Mouse (Mus musculus) neural tube, embryonic 12.5 days (tissue): ENCODE results near the gene Usp34. TPM values are rescaled to one million over a fixed set of nuclear protein-coding genes. Genes with fewer than 3 reads are reported as not detected.
"Not testable (repeated sequence)": the region's sequence is repeated elsewhere in the genome, so short reads cannot be mapped to it uniquely, and the experiment has no call there.

Experiments
- ATAC-seq: fragments of 200-750 bp; cut with Nextera tagmentation; 2 replicates; pipeline ENCODE4 v1.8.0; 2017; ENCODE audit warnings: low read depth, mild to moderate bottlenecking, moderate TSS enrichment, moderate library complexity; ENCODE audit not compliant: low FRiP score
- H3K27ac ChIP-seq: fragments of 300-500 bp; sonication (generic); 2 replicates; pipeline ENCODE4 v1.5.1; 2016
- H3K27me3 ChIP-seq: fragments of 300-500 bp; sonication (generic); replicated peaks from 2 replicates; pipeline ENCODE4 v1.6.1; 2016; ENCODE audit warnings: mild to moderate bottlenecking
- H3K36me3 ChIP-seq: fragments of 300-500 bp; sonication (generic); 2 replicates; pipeline ENCODE4 v1.6.1; 2016; ENCODE audit warnings: mild to moderate bottlenecking
- H3K4me1 ChIP-seq: fragments of 300-500 bp; sonication (generic); 2 replicates; pipeline ENCODE4 v1.6.1; 2016
- H3K4me2 ChIP-seq: fragments of 300-500 bp; sonication (generic); replicated peaks from 2 replicates; pipeline ENCODE4 v1.6.1; 2016; ENCODE audit warnings: mild to moderate bottlenecking
- H3K4me3 ChIP-seq: fragments of 300-500 bp; sonication (generic); 2 replicates; pipeline ENCODE4 v1.5.1; 2016
- H3K9ac ChIP-seq: fragments of 300-500 bp; sonication (generic); 2 replicates; pipeline ENCODE4 v1.6.1; 2016; ENCODE audit warnings: mild to moderate bottlenecking
- H3K9me3 ChIP-seq: fragments of 300-500 bp; sonication (generic); 2 replicates; pipeline ENCODE4 v1.6.1; 2016; ENCODE audit warnings: mild to moderate bottlenecking
- WGBS: fragments of 180-500 bp; shearing (Covaris S2); methylation state at CpG from one replicate; pipeline ENCODE4 v1.1.7; 2016; 5-methylcytosine and 5-hydroxymethylcytosine counted together
- polyA plus RNA-seq: library from polyadenylated mRNA; unstranded; fragments of >200 nt; fragmentation: Nextera tagmentation; extraction: Ambion mirVana; gene quantifications from 2 replicates; pipeline ENCODE4 v1.2.1, GENCODE M21; 2016

Usp34 gene
- polyA plus RNA-seq, 1 experiment from 2014 or later: 26.5 TPM

- 100% methylated on average over 2 of the region's 2 CpGs for WGBS
- H3K9me3 ChIP-seq, H3K27me3 ChIP-seq, H3K9ac ChIP-seq, H3K4me3 ChIP-seq, H3K4me1 ChIP-seq, H3K27ac ChIP-seq, H3K4me2 ChIP-seq, ATAC-seq: not testable (repeated sequence)
- peaks cover 26% of the 10 kb centered on the region for H3K36me3 ChIP-seq
These were observed 159.2 kb downstream of the Usp34 start for GRCm38 (mm10) chr11:23465862-23466261.

- Histone ChIP-seq H3K9ac (no peak overlapping the region), H3K27ac (no peak overlapping the region), H3K27me3 (no peaks in the 10 kb centered on the region), H3K4me2 (no peak overlapping the region), H3K4me3 (no peak overlapping the region), H3K36me3 (peaks cover 89% of the 10 kb centered on the region), H3K4me1 (peaks cover 5% of the 10 kb centered on the region; the same call in 1 of the 2 replicates), H3K9me3 (no peaks in the 10 kb centered on the region)
- ATAC-seq: no peak
- 88% methylated on average over 1 of the region's 1 CpGs for WGBS
These were observed 183.3 kb downstream of the Usp34 start for GRCm38 (mm10) chr11:23489955-23490354.

- no peaks in the 10 kb centered on the region for H3K9me3 ChIP-seq
- no peak overlapping the region for H3K4me2 ChIP-seq
- no peak overlapping the region for H3K9ac ChIP-seq
- no peak overlapping the region for H3K27ac ChIP-seq
- H3K4me3 ChIP-seq: no peak overlapping the region
- no peaks in the 10 kb centered on the region for H3K27me3 ChIP-seq
- ATAC-seq: no peak
- H3K4me1 ChIP-seq: peaks cover 24% of the 10 kb centered on the region
- peaks cover 80% of the 10 kb centered on the region for H3K36me3 ChIP-seq
- WGBS: 87% methylated on average over 4 of the region's 4 CpGs
These were observed 185.5 kb downstream of the Usp34 start for GRCm38 (mm10) chr11:23492048-23492790.

- H3K4me1 ChIP-seq: peaks cover 24% of the 10 kb centered on the region
- no peak overlapping the region for H3K9ac ChIP-seq
- peaks cover 50% of the 10 kb centered on the region for H3K36me3 ChIP-seq
- no peaks in the 10 kb centered on the region for H3K9me3 ChIP-seq
- no peak for ATAC-seq
- peak overlapping the region; percentile 84; the same call in 1 of the 2 replicates for H3K4me2 ChIP-seq
- H3K27me3 ChIP-seq: no peaks in the 10 kb centered on the region
- no peak overlapping the region for H3K4me3 ChIP-seq
- WGBS: 85% methylated on average over 6 of the region's 6 CpGs
- H3K27ac ChIP-seq: no peak overlapping the region
These were observed 188.5 kb downstream of the Usp34 start for GRCm38 (mm10) chr11:23495231-23495630.

GRCm38 (mm10) chr11:23496661-23497060, 190.0 kb downstream of the Usp34 start:
- peak overlapping the region; percentile 93 for H3K9ac ChIP-seq
- no peaks in the 10 kb centered on the region for H3K27me3 ChIP-seq
- H3K27ac ChIP-seq: no peak overlapping the region
- H3K9me3 ChIP-seq: no peaks in the 10 kb centered on the region
- ATAC-seq: no peak
- H3K36me3 ChIP-seq: peaks cover 36% of the 10 kb centered on the region
- peak overlapping the region; percentile 76 for H3K4me3 ChIP-seq
- WGBS: 61% methylated on average over 6 of the region's 6 CpGs
- H3K4me2 ChIP-seq: peak overlapping the region; percentile 84
- H3K4me1 ChIP-seq: peaks cover 24% of the 10 kb centered on the region

- ATAC-seq: peak; percentile 92
- H3K4me1 ChIP-seq: peaks cover 24% of the 10 kb centered on the region
- no peaks in the 10 kb centered on the region for H3K27me3 ChIP-seq
- H3K9ac ChIP-seq: peak overlapping the region; percentile 93
- peak overlapping the region; percentile 76 for H3K4me3 ChIP-seq
- WGBS: 0% methylated on average over 22 of the region's 22 CpGs
- peak overlapping the region; percentile 84 for H3K4me2 ChIP-seq
- peaks cover 30% of the 10 kb centered on the region for H3K36me3 ChIP-seq
- H3K27ac ChIP-seq: peak overlapping the region; percentile 92
- no peaks in the 10 kb centered on the region for H3K9me3 ChIP-seq
These were observed 190.6 kb downstream of the Usp34 start for GRCm38 (mm10) chr11:23497335-23497717.

GRCm38 (mm10) chr11:23497718-23498509, 191.2 kb downstream of the Usp34 start, which contains the start of gene Ahsa2:
TSS of gene Ahsa2 (minus strand) at chr11:23498030.
- WGBS: 1% methylated on average over 64 of the region's 66 CpGs
- ATAC-seq: peak; percentile 95
- H3K36me3 ChIP-seq: peaks cover 24% of the 10 kb centered on the region

GRCm38 (mm10) chr11:23498609-23499008, 191.9 kb downstream of the Usp34 start:
- peak overlapping the region; percentile 84 for H3K4me2 ChIP-seq
- peak overlapping the region; percentile 76; the same call in 1 of the 2 replicates for H3K4me3 ChIP-seq
- H3K27ac ChIP-seq: no peak overlapping the region; the same call in 1 of the 2 replicates
- no peaks in the 10 kb centered on the region for H3K27me3 ChIP-seq
- H3K36me3 ChIP-seq: peaks cover 18% of the 10 kb centered on the region
- H3K9me3 ChIP-seq: no peaks in the 10 kb centered on the region
- peak overlapping the region; percentile 93 for H3K9ac ChIP-seq
- 63% methylated on average over 5 of the region's 5 CpGs for WGBS
- ATAC-seq: no peak
- H3K4me1 ChIP-seq: peaks cover 24% of the 10 kb centered on the region

More at GRCm38 (mm10) chr11:23497718-23498509, 191.2 kb downstream of the Usp34 start, which contains the start of gene Ahsa2:
- peak within 1 kb of the TSS; percentile 92 for H3K27ac ChIP-seq
- peak within 1 kb of the TSS; percentile 84 for H3K4me2 ChIP-seq
- H3K4me1 ChIP-seq: peaks cover 24% of the 10 kb centered on the region
- H3K9me3 ChIP-seq: no peaks in the 10 kb centered on the region
- H3K4me3 ChIP-seq: peak within 1 kb of the TSS; percentile 76
- peak within 1 kb of the TSS; percentile 93 for H3K9ac ChIP-seq
- no peaks in the 10 kb centered on the region for H3K27me3 ChIP-seq

- H3K36me3 ChIP-seq, H3K9ac ChIP-seq, H3K27me3 ChIP-seq, H3K4me1 ChIP-seq, ATAC-seq, H3K4me2 ChIP-seq, H3K9me3 ChIP-seq, H3K27ac ChIP-seq, H3K4me3 ChIP-seq: not testable (repeated sequence)
- 86% methylated on average over 5 of the region's 5 CpGs for WGBS
These were observed 198.1 kb downstream of the Usp34 start for GRCm38 (mm10) chr11:23504801-23505200.

GRCm38 (mm10) chr11:23514785-23515184, 208.1 kb downstream of the Usp34 start:
- H3K9ac ChIP-seq, H3K36me3 ChIP-seq, H3K27ac ChIP-seq, ATAC-seq, H3K4me1 ChIP-seq, H3K4me3 ChIP-seq, H3K27me3 ChIP-seq, H3K9me3 ChIP-seq, H3K4me2 ChIP-seq: not testable (repeated sequence)
- 43% methylated on average over 4 of the region's 4 CpGs for WGBS

- Histone ChIP-seq H3K9ac (no peak overlapping the region), H3K4me1 (no peaks in the 10 kb centered on the region; the same call in 1 of the 2 replicates), H3K27me3 (no peaks in the 10 kb centered on the region), H3K9me3 (no peaks in the 10 kb centered on the region), H3K36me3 (no peaks in the 10 kb centered on the region), H3K27ac (no peak overlapping the region), H3K4me2 (no peak overlapping the region), H3K4me3 (no peak overlapping the region)
- 76% methylated on average over 2 of the region's 2 CpGs for WGBS
- ATAC-seq: no peak
These were observed 208.6 kb downstream of the Usp34 start for GRCm38 (mm10) chr11:23515315-23515714.

- Histone ChIP-seq H3K4me3 (no peak overlapping the region), H3K9me3 (no peaks in the 10 kb centered on the region), H3K4me2 (no peak overlapping the region), H3K4me1 (no peaks in the 10 kb centered on the region), H3K36me3 (no peaks in the 10 kb centered on the region), H3K27me3 (no peaks in the 10 kb centered on the region), H3K27ac (no peak overlapping the region), H3K9ac (no peak overlapping the region)
- 80% methylated on average over 3 of the region's 3 CpGs for WGBS
- ATAC-seq: no peak
These were observed 212.3 kb downstream of the Usp34 start for GRCm38 (mm10) chr11:23518981-23519380.
